Mouse (Mus musculus) midbrain, embryonic 13.5 days (tissue): Measurements from ENCODE around the gene Slc15a5. TPM values are rescaled to one million over a fixed set of nuclear protein-coding genes. Genes with fewer than 3 reads are reported as not detected.
A peak's percentile ranks its signal among the peaks of the same experiment; 100 is the strongest.

ENCODE experiments used
- ATAC-seq: fragments of 200-750 bp; cut with Nextera tagmentation; 2 replicates; pipeline ENCODE4 v1.8.0; 2017; ENCODE audit warnings: mild to moderate bottlenecking, moderate TSS enrichment, moderate library complexity
- H3K27ac ChIP-seq: fragments of 300-500 bp; sonication (generic); 2 replicates; pipeline ENCODE4 v1.5.1; 2015; ENCODE audit warnings: inconsistent platforms, mild to moderate bottlenecking, moderate library complexity
- H3K27me3 ChIP-seq: fragments of 300-500 bp; sonication (generic); 2 replicates; pipeline ENCODE4 v1.6.1; 2015; ENCODE audit warnings: mild to moderate bottlenecking, inconsistent platforms
- H3K36me3 ChIP-seq: fragments of 300-500 bp; sonication (generic); 2 replicates; pipeline ENCODE4 v1.6.1; 2015; ENCODE audit warnings: mild to moderate bottlenecking, inconsistent platforms
- H3K4me1 ChIP-seq: fragments of 300-500 bp; sonication (generic); replicated peaks from 2 replicates; pipeline ENCODE4 v1.6.1; 2015; ENCODE audit warnings: inconsistent platforms
- H3K4me2 ChIP-seq: fragments of 300-500 bp; sonication (generic); replicated peaks from 2 replicates; pipeline ENCODE4 v1.6.1; 2015; ENCODE audit warnings: moderate library complexity, mild to moderate bottlenecking, inconsistent platforms
- H3K4me3 ChIP-seq: fragments of 300-500 bp; sonication (generic); replicated peaks from 2 replicates; pipeline ENCODE4 v1.5.1; 2015; ENCODE audit warnings: mild to moderate bottlenecking, inconsistent platforms
- H3K9ac ChIP-seq: fragments of 300-500 bp; sonication (generic); replicated peaks from 2 replicates; pipeline ENCODE4 v1.6.1; 2015; ENCODE audit warnings: mild to moderate bottlenecking, inconsistent platforms
- H3K9me3 ChIP-seq: fragments of 300-500 bp; sonication (generic); 2 replicates; pipeline ENCODE4 v1.6.1; 2016; ENCODE audit warnings: mild to moderate bottlenecking, inconsistent platforms
- whole genome bisulfite sequencing: fragments of 180-500 bp; shearing (Covaris S2); methylation state at CpG from one replicate; pipeline ENCODE4 v1.1.7; 2015; 5-methylcytosine and 5-hydroxymethylcytosine counted together
- polyA plus RNA-seq: library from polyadenylated mRNA; unstranded; fragments of >200 nt; fragmentation: Nextera tagmentation; extraction: Ambion mirVana; gene quantifications from 2 replicates; pipeline ENCODE4 v1.2.1, GENCODE M21; 2015

Slc15a5 gene
- polyA plus RNA-seq, 1 experiment from 2014 or later: not detected

- Histone ChIP-seq H3K27ac (no peak overlapping the region), H3K4me2 (no peak overlapping the region), H3K27me3 (no peaks in the 10 kb centered on the region), H3K4me3 (no peak overlapping the region), H3K9me3 (no peaks in the 10 kb centered on the region), H3K36me3 (no peaks in the 10 kb centered on the region), H3K4me1 (no peaks in the 10 kb centered on the region), H3K9ac (no peak overlapping the region)
- ATAC-seq: no peak
- 92% methylated on average over 5 of the region's 5 CpGs for WGBS
These were observed 1.9 kb downstream of the Slc15a5 start for GRCm38 (mm10) chr6:138077681-138078439.

GRCm38 (mm10) chr6:138075723-138076122, 4.0 kb downstream of the Slc15a5 start:
- Histone ChIP-seq H3K36me3 (no peaks in the 10 kb centered on the region), H3K27ac (no peak overlapping the region), H3K4me1 (0 out of 2 replicates have a peak, but pooled peaks cover 8% of the 10 kb centered on the region), H3K4me3 (no peak overlapping the region), H3K4me2 (no peak overlapping the region), H3K9me3 (no peaks in the 10 kb centered on the region), H3K9ac (no peak overlapping the region), H3K27me3 (no peaks in the 10 kb centered on the region)
- ATAC-seq: no peak
- WGBS: 93% methylated on average over 1 of the region's 1 CpGs

DNA sequence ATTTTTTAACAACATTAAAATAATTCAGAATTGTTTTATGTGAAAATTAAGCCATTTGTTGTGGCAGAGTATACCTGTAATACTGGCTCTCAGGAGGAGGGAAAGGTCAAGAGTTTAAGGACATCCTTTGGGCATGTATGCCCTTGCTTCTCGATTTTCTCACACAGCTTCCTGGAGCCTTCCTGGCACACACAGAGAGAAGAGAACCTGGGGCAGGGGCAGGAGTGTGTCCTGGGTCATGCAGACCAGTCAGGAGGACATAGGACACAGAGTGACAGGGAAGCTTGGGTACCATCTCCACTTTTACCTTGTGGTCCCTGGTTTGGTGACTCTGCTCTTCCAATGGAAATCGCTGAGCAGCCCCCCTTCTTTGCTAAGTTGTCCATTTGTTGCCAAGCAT, 6.2 kb downstream of the Slc15a5 start:
- Histone ChIP-seq H3K4me3 (no peak overlapping the region), H3K36me3 (no peaks in the 10 kb centered on the region), H3K27me3 (no peaks in the 10 kb centered on the region), H3K9ac (no peak overlapping the region), H3K9me3 (no peaks in the 10 kb centered on the region), H3K27ac (no peak overlapping the region), H3K4me2 (no peak overlapping the region), H3K4me1 (0 out of 2 replicates have a peak, but pooled peaks cover 8% of the 10 kb centered on the region)
- ATAC-seq: no peak
- WGBS: 94% methylated on average over 2 of the region's 2 CpGs

DNA sequence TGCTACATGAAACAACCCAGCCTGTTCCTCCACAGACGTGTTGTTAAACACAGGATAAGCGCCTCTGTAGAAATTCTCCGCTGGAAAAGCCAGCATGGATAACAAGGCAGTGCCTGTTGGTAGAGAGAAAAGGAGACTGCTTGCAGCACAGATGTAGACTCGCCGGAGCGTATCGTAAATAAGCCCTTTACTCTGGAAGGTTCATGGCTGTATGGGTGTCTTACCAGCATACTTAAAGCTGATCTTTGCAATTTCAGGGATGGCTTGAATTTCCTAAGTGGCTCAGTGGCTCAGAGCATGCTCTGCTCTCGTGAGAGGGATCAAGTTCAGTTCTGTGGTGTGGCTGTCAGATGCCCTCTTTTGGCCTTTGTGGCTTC, 6.8 kb downstream of the Slc15a5 start:
- H3K4me2 ChIP-seq: no peak overlapping the region
- H3K9ac ChIP-seq: no peak overlapping the region
- no peak overlapping the region for H3K4me3 ChIP-seq
- 0 out of 2 replicates have a peak, but pooled peaks cover 8% of the 10 kb centered on the region for H3K4me1 ChIP-seq
- H3K27ac ChIP-seq: no peak overlapping the region
- H3K36me3 ChIP-seq: no peaks in the 10 kb centered on the region
- H3K27me3 ChIP-seq: no peaks in the 10 kb centered on the region
- no peaks in the 10 kb centered on the region for H3K9me3 ChIP-seq
- no peak for ATAC-seq
- WGBS: 66% methylated on average over 8 of the region's 8 CpGs

DNA sequence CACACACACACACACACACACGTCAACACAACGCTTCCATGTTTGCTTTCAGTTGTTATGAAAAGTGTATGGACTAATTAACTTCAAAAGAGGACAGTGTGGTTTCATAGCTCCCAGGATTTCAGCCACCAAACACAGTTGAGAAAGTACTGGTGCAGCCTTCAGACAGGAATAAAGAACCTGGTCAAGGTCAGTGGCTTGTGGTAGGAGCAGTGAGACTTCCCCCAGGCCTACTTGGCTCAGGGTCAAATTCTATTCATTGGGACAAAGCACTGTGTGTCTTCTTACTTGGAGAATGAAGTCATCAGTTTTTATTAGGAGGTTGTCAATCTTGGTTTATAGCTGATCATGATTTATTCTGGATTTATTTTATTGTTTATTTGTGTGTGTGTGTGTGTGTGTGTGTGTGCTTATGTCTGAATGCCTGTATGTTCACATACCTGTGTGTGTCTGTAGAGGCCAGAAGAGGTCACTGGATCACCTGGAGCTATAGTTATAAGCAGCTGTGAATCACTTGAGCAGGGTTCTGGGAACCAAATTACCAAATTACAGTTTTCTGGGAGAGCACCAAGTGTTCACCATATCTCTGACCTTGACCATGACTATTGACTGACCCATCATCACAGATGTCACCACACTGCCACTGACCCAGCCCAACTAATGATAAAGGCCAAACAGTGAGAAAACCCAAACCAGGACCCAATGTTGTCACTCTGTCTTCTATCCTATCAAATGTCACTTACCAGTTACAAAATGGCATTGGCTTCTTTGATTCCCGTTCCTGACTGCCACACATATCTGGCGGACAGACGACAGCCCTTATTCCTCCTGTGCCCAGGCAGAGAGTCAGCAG, 7.4 kb downstream of the Slc15a5 start:
- Histone ChIP-seq H3K27me3 (no peaks in the 10 kb centered on the region), H3K4me1 (0 out of 2 replicates have a peak, but pooled peaks cover 8% of the 10 kb centered on the region), H3K9me3 (no peaks in the 10 kb centered on the region), H3K4me2 (no peak overlapping the region), H3K4me3 (no peak overlapping the region), H3K9ac (no peak overlapping the region), H3K27ac (no peak overlapping the region), H3K36me3 (no peaks in the 10 kb centered on the region)
- 82% methylated on average over 5 of the region's 5 CpGs for WGBS
- ATAC-seq: no peak

DNA sequence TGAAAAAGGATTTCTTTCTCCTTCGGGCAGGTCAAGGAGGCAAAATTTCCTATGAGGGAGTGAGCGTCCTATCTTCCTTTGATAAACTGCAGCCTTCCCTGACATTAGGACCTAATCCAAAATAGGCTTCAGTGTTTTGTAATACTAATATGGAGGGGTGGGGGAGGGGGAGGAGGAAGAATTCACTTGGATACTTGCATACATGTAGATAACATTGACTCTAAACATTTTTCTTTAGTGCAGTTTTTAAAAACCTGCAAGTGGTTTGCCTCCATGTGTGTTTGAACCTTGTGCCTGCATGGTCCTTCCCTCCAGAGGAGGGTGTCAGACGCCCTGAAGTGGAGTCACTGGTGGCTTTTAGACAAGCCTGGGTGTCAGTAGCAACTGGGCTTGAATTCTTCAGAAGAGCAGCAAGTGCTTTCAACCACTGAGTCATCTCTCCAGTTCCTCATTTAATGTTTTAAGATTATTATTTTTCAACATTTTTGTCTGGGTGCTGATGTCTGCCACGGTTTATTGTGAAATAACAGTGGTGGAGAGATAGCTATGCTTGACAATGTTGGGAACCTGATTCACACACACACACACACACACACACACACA, 8.1 kb downstream of the Slc15a5 start:
- ATAC-seq: no peak

GRCm38 (mm10) chr6:138070720-138071504, 8.8 kb downstream of the Slc15a5 start:
- 40% methylated on average over 13 of the region's 13 CpGs for WGBS
- H3K4me2 ChIP-seq: no peak overlapping the region
- ATAC-seq: 0 out of 2 replicates have a peak, but pooled peaks have one; percentile 43

More for the DNA sequence above, 8.1 kb downstream of the Slc15a5 start:
- 42% methylated on average over 4 of the region's 4 CpGs for WGBS
- Histone ChIP-seq H3K9me3 (no peaks in the 10 kb centered on the region), H3K9ac (no peak overlapping the region), H3K36me3 (no peaks in the 10 kb centered on the region), H3K4me2 (no peak overlapping the region), H3K4me3 (no peak overlapping the region), H3K27me3 (no peaks in the 10 kb centered on the region), H3K4me1 (0 out of 2 replicates have a peak, but pooled peaks cover 8% of the 10 kb centered on the region), H3K27ac (no peak overlapping the region)

GRCm38 (mm10) chr6:138069921-138070320, 9.8 kb downstream of the Slc15a5 start:
- Histone ChIP-seq H3K4me2 (no peak overlapping the region), H3K9me3 (no peaks in the 10 kb centered on the region), H3K27me3 (no peaks in the 10 kb centered on the region), H3K27ac (no peak overlapping the region), H3K9ac (no peak overlapping the region), H3K36me3 (no peaks in the 10 kb centered on the region), H3K4me3 (no peak overlapping the region), H3K4me1 (0 out of 2 replicates have a peak, but pooled peaks cover 8% of the 10 kb centered on the region)
- no peak for ATAC-seq
- whole genome bisulfite sequencing: 97% methylated on average over 10 of the region's 10 CpGs

More at GRCm38 (mm10) chr6:138070720-138071504, 8.8 kb downstream of the Slc15a5 start:
- H3K9ac ChIP-seq: no peak overlapping the region
- H3K27me3 ChIP-seq: no peaks in the 10 kb centered on the region
- H3K27ac ChIP-seq: no peak overlapping the region
- no peaks in the 10 kb centered on the region for H3K9me3 ChIP-seq
- H3K4me3 ChIP-seq: no peak overlapping the region
- H3K36me3 ChIP-seq: no peaks in the 10 kb centered on the region
- 0 out of 2 replicates have a peak, but pooled peaks cover 8% of the 10 kb centered on the region for H3K4me1 ChIP-seq

GRCm38 (mm10) chr6:138055572-138055971, 24.1 kb downstream of the Slc15a5 start:
- H3K4me3 ChIP-seq: no peak overlapping the region
- WGBS: 25% methylated on average over 15 of the region's 15 CpGs
- H3K27ac ChIP-seq: no peak overlapping the region
- H3K9me3 ChIP-seq: no peaks in the 10 kb centered on the region
- no peak overlapping the region for H3K4me2 ChIP-seq
- no peaks in the 10 kb centered on the region for H3K27me3 ChIP-seq
- no peak for ATAC-seq
- no peaks in the 10 kb centered on the region for H3K36me3 ChIP-seq
- no peak overlapping the region for H3K9ac ChIP-seq
- H3K4me1 ChIP-seq: no peaks in the 10 kb centered on the region

- Histone ChIP-seq H3K27me3 (no peaks in the 10 kb centered on the region), H3K4me3 (no peak overlapping the region), H3K4me1 (no peaks in the 10 kb centered on the region), H3K9ac (no peak overlapping the region), H3K27ac (no peak overlapping the region), H3K36me3 (no peaks in the 10 kb centered on the region), H3K9me3 (no peaks in the 10 kb centered on the region), H3K4me2 (no peak overlapping the region)
- ATAC-seq: no peak
- WGBS: 89% methylated on average over 12 of the region's 12 CpGs
These were observed 24.8 kb downstream of the Slc15a5 start for GRCm38 (mm10) chr6:138054956-138055355.

DNA sequence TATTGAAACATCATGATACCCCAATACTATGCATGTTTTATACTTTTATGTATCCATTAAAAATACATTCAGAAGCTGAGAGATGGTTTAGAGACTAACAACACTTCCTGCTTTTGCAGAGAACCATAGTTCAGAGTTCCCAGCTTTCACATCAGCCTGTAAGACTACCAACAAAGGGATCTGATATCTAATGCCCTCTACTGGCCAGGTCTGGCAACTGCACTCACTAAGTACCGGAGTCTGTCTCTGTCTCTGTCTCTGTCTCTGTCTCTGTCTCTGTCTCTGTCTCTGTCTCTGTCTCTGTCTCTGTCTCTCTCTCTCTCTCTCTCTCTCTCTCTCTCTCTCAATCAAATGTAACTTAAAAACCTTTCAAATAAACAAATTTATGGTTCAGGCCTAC, 25.6 kb downstream of the Slc15a5 start:
- no peaks in the 10 kb centered on the region for H3K36me3 ChIP-seq
- no peaks in the 10 kb centered on the region for H3K4me1 ChIP-seq
- no peak overlapping the region for H3K9ac ChIP-seq
- no peak overlapping the region for H3K4me3 ChIP-seq
- ATAC-seq: no peak
- no peak overlapping the region for H3K4me2 ChIP-seq
- no peaks in the 10 kb centered on the region for H3K27me3 ChIP-seq
- WGBS: 61% methylated on average over 1 of the region's 1 CpGs
- H3K9me3 ChIP-seq: no peaks in the 10 kb centered on the region
- no peak overlapping the region for H3K27ac ChIP-seq
